Mouse (Mus musculus) layer of hippocampus, postnatal 36 days (tissue): ENCODE results near the gene Ppib. TPM values are rescaled to one million over a fixed set of nuclear protein-coding genes. Genes with fewer than 3 reads are reported as not detected.

Experiments
- DNase-seq, 2 experiments: peaks; one replicate each; pipeline ENCODE4 v3.0.0; 2022
- total RNA-seq, 2 experiments: library from RNA; stranded (reverse); gene quantifications; 2 replicates each; pipeline ENCODE4 v1.2.3; 2021

The Ppib gene
- total RNA-seq, 2 experiments from 2014 or later, result 194 to 206 TPM

GRCm38 (mm10) chr9:66078072-66078471, 18.1 kb downstream of the Ppib start:
- DNase-seq, result no peak

- DNase-seq, result peak in 1 of 2 experiments; percentile 39
These were observed 18.5 kb downstream of the Ppib start for GRCm38 (mm10) chr9:66078493-66078892.

GRCm38 (mm10) chr9:66080804-66081459, 20.9 kb downstream of the Ppib start:
- no peak for DNase-seq

GRCm38 (mm10) chr9:66081999-66082398, 22.0 kb downstream of the Ppib start:
- no peak for DNase-seq

GRCm38 (mm10) chr9:66084171-66084570, 24.1 kb downstream of the Ppib start:
- DNase-seq, result no peak

- no peak for DNase-seq
These were observed 27.0 kb downstream of the Ppib start for GRCm38 (mm10) chr9:66087062-66087461.

GRCm38 (mm10) chr9:66088411-66088810, 28.4 kb downstream of the Ppib start:
- DNase-seq, result peak in 1 of 2 experiments; percentile 48

GRCm38 (mm10) chr9:66090593-66091244, 30.7 kb downstream of the Ppib start:
- no peak for DNase-seq

- no peak for DNase-seq
These were observed 31.6 kb downstream of the Ppib start for GRCm38 (mm10) chr9:66091327-66092231.

GRCm38 (mm10) chr9:66092664-66093063, 32.6 kb downstream of the Ppib start:
- no peak for DNase-seq

GRCm38 (mm10) chr9:66101577-66101976, 41.6 kb downstream of the Ppib start:
- DNase-seq, result peak; percentile 34 to 48

GRCm38 (mm10) chr9:66102668-66103067, 42.6 kb downstream of the Ppib start:
- no peak for DNase-seq

GRCm38 (mm10) chr9:66104601-66105000, 44.6 kb downstream of the Ppib start:
- DNase-seq, result no peak

- no peak for DNase-seq
These were observed 45.1 kb downstream of the Ppib start for GRCm38 (mm10) chr9:66105168-66105567.

- DNase-seq, result no peak
These were observed 49.6 kb downstream of the Ppib start for GRCm38 (mm10) chr9:66109574-66109973.

GRCm38 (mm10) chr9:66110126-66110525, 50.1 kb downstream of the Ppib start:
- DNase-seq, result no peak

- no peak for DNase-seq
These were observed 50.8 kb downstream of the Ppib start for GRCm38 (mm10) chr9:66110611-66111379.

GRCm38 (mm10) chr9:66114341-66114740, 54.3 kb downstream of the Ppib start:
- DNase-seq, result no peak
